Mouse (Mus musculus) E14TG2a.4 (cell line): ENCODE data around the gene 4930503E14Rik.
"Not testable (repeated sequence)": the region's sequence is repeated elsewhere in the genome, so short reads cannot be mapped to it uniquely, and the experiment has no call there.

Source experiments
- CTCF ChIP-seq: conservative IDR thresholded peaks from 2 replicates; pipeline ENCODE4 v1.5.1; 2014; ENCODE audit warnings: low read length
- NANOG ChIP-seq: IDR thresholded peaks from 2 replicates; pipeline ENCODE4 v1.6.1; 2014; ENCODE audit warnings: borderline replicate concordance, low read length, mixed read lengths

DNA sequence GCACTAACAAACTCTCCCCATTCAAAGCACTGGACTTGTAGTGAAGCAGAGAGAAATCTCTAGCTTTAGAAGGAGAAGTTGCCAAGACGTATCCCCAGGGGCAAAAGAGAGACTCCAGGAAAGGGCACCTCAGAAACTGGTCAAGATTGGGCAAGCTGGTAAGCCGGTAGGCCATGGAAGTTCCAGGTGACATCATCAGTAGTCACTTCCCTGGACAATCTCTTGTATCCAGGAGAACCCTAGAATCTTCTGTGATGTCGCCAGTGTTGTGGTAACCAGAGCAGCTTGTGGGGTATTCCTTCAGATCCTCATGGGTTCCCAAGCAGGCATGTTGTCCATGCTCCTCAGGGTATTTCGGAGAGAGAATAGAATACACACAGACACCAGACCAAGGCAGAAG, 89.5 kb downstream of the 4930503E14Rik start, which contains the start of gene Gm3327:
- not testable (repeated sequence) for TF ChIP-seq CTCF, NANOG
